9 mouse cellular contexts compared by ENCODE assay signal in the genomic region with DNA sequence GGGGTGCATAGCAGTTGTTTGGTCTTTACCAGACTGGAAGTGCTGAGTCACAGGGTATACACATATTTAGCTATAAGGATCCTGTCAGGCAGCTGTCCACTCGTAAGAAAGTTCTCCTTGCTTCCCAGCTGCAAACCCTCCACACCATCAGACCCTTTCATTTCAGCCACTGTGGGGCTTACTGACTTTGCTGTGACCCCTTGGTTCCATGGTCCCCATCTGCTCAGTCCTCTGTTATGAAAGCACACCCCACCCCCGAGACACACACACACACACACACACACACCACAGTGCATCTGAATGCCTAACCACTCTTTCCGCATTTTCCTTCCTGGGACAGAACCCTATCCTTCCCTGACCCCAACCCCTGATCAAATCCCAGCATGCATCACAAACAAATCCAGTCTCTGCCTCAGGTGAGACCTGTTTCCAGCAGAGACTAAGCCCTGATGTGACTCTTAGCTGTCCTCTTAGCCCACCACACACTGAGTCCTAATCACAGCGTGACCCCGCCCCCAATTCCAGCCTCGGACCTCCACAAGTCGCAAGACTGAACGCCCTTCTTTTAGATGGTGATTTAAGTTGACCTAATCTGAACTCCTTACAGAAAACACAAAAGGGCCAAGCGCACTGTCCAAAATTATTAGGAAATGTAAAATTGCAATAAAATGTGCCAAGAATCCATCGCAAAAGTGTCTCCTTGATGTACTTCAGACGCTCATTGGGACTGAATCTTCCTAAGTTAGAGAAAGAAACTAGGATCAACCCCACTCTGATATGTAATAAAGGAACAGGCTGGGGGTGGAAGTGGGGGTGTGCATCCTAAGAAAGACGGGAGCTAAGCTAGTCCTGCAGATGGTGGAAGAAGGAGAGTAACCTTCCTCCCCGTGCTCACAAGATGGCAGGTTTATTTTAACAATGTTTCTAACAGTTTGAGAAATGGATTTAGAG. TPM values are rescaled to one million over a fixed set of nuclear protein-coding genes. Genes with fewer than 3 reads are reported as not detected.
A peak's percentile ranks its signal among the peaks of the same experiment; 100 is the strongest.
DNase-seq lines count a peak whose midpoint lies in the region; ATAC-seq and TF ChIP-seq lines count a peak whose summit lies in the region.
"Had no signal": no experiment of that assay in that cellular context is flagged by ENCODE, and none has a peak within 500 bp of the region (broad histone marks: within the 10 kb centered on the region; RNA-seq: fewer than 3 reads in every experiment).

No protein-coding gene starts in this region.

- no peak overlapping the region for H3K9ac ChIP-seq in midbrain, postnatal 0 days (replicated peaks; ENCODE audit: low read length, poor library complexity, severe bottlenecking)

- H3K4me1 ChIP-seq in megakaryocyte, embryonic 14.5 days, result peaks cover 26% of the 10 kb centered on the region
- peaks cover 8% of the 10 kb centered on the region for H3K4me1 ChIP-seq in midbrain, postnatal 0 days (ENCODE audit: insufficient read depth, low read length)

- no peaks in the 10 kb centered on the region for H3K36me3 ChIP-seq in megakaryocyte, embryonic 14.5 days (replicated peaks; ENCODE audit: low read length)
- no peaks in the 10 kb centered on the region for H3K36me3 ChIP-seq in midbrain, postnatal 0 days (ENCODE audit: insufficient read depth, low read length)

- H3K4me3 ChIP-seq in megakaryocyte, embryonic 14.5 days (replicated peaks), result peak overlapping the region; percentile 42
- H3K4me3 ChIP-seq in midbrain, postnatal 0 days (ENCODE audit: low read depth, low read length), result no peak overlapping the region
- no peak overlapping the region for H3K4me3 ChIP-seq in layer of hippocampus, adult 2 months

- no peak overlapping the region for H3K27ac ChIP-seq in midbrain, postnatal 0 days (ENCODE audit: low read depth, low read length)
- no peak overlapping the region for H3K27ac ChIP-seq in layer of hippocampus, adult 2 months

- peaks cover 47% of the 10 kb centered on the region for H3K27me3 ChIP-seq in megakaryocyte, embryonic 14.5 days (replicated peaks)
- no peaks in the 10 kb centered on the region for H3K27me3 ChIP-seq in midbrain, postnatal 0 days (ENCODE audit: insufficient read depth, low read length)

- TF ChIP-seq CTCF in midbrain, postnatal 0 days (IDR thresholded peaks at IDR 0.05), result no peak
- no peak for TF ChIP-seq CTCF in layer of hippocampus, adult 2 months (conservative IDR thresholded peaks at IDR 0.05)

- H3K4me2 ChIP-seq in midbrain, postnatal 0 days (ENCODE audit: low read depth, low read length, poor library complexity, severe bottlenecking), result 0 out of 2 replicates have a peak overlapping the region, but pooled peaks have one; percentile 32

- intact Hi-C loops in left cerebral cortex, postnatal 36 days (cut with DNase I), result no loop called here

- ATAC-seq in megakaryocyte, adult 5-6 weeks (ENCODE audit: poor library complexity, severe bottlenecking), result no peak
- no peak for ATAC-seq in midbrain, postnatal 0 days (ENCODE audit: low FRiP score)

- peak; percentile 55 to 66 for DNase-seq in frontal cortex, adult 2 months (ENCODE audit: extremely low spot score in 1 of 2, low spot score in 1 of 2)
- DNase-seq in frontal cortex, postnatal 14 days (ENCODE audit: low spot score in 2 of 2), result no peak
- peak; percentile 37 to 38 for DNase-seq in left cerebral cortex, postnatal 36 days (ENCODE audit: low spot score in 2 of 2)
- DNase-seq in midbrain, postnatal 0 days (ENCODE audit: low spot score), result no peak
- no peak for DNase-seq in thymus, postnatal 10 days (ENCODE audit: low spot score in 2 of 2)
- DNase-seq in layer of hippocampus, adult 2 months (ENCODE audit: low spot score in 2 of 2), result no peak
- DNase-seq: adrenal gland, postnatal 14 days had no signal

- no peaks in the 10 kb centered on the region for H3K9me3 ChIP-seq in megakaryocyte, embryonic 14.5 days
- no peaks in the 10 kb centered on the region for H3K9me3 ChIP-seq in midbrain, postnatal 0 days (ENCODE audit: low read length)

- WGBS in midbrain, postnatal 0 days, result 15% methylated on average over 13 of the region's 13 CpGs

RNA-seq across cellular contexts. Expression of a gene that starts 18.7 kb away (rescaled TPM):
- 64.1 and 71.8 TPM in 2 replicates for polyA plus RNA-seq in frontal cortex, adult 2 months (2012; rRNA removed)
- polyA plus RNA-seq in megakaryocyte, embryonic 14.5 days (2012; ENCODE audit: insufficient read depth, low replicate concordance), result 1.5 and 5.3 TPM in 2 replicates
- total RNA-seq in megakaryocyte, adult 5-6 weeks (2015), result 166 and 192 TPM in 2 replicates
- total RNA-seq in megakaryocyte, adult 5-6 weeks (2017), result 58.9 and 66.4 TPM in 2 replicates
- total RNA-seq in left cerebral cortex, postnatal 36 days (2021), result 10 to 100 TPM; 62.2 to 64.8 TPM
- total RNA-seq in midbrain, postnatal 0 days (2014; rRNA removed), result 79.7 and 89.5 TPM in 2 replicates
- 17.3 and 18.6 TPM in 2 replicates for polyA plus RNA-seq in midbrain, postnatal 0 days (2015; fragmentation: Nextera tagmentation; extraction: Ambion mirVana)
- total RNA-seq in layer of hippocampus, adult 2 months (2021), result 10 to 100 TPM; 49.8 to 52.3 TPM

RNA-seq across cellular contexts. Expression of a gene that starts 48.4 kb away (rescaled TPM):
- polyA plus RNA-seq in frontal cortex, adult 2 months (2012; rRNA removed), result 0.52 and 0.84 TPM in 2 replicates
- polyA plus RNA-seq in megakaryocyte, embryonic 14.5 days (2012; ENCODE audit: insufficient read depth, low replicate concordance), result 0.56 TPM in 1 of 2 replicates, not detected in the other
- 32.7 and 36.8 TPM in 2 replicates for total RNA-seq in megakaryocyte, adult 5-6 weeks (2015)
- 35.0 and 39.8 TPM in 2 replicates for total RNA-seq in megakaryocyte, adult 5-6 weeks (2017)
- total RNA-seq in left cerebral cortex, postnatal 36 days (2021), result under 1 TPM; 0.57 to 0.74 TPM
- 2.5 and 3.9 TPM in 2 replicates for total RNA-seq in midbrain, postnatal 0 days (2014; rRNA removed)
- 2.1 and 2.2 TPM in 2 replicates for polyA plus RNA-seq in midbrain, postnatal 0 days (2015; fragmentation: Nextera tagmentation; extraction: Ambion mirVana)
- under 1 TPM; 0.49 to 0.66 TPM for total RNA-seq in layer of hippocampus, adult 2 months (2021)

Comparison
In these comparisons a context has a peak if more than half of its experiments do, and no peak if none do; other contexts are left out.
1. DNase-seq: peak in frontal cortex, adult 2 months (2 of 2) and left cerebral cortex, postnatal 36 days (2 of 2); none in frontal cortex, postnatal 14 days (0 of 2), midbrain, postnatal 0 days (single experiment), thymus, postnatal 10 days (0 of 2) and layer of hippocampus, adult 2 months (0 of 2).